Mouse (Mus musculus): ENCODE results near the gene Gm765.

The Gm765 gene

GRCm38 (mm10) chr6:98221970-98222369 is 120.6 kb downstream of the Gm765 start:
- DNase-seq (ENCODE audit: low spot score in 2 of 2) = no peak

DNA sequence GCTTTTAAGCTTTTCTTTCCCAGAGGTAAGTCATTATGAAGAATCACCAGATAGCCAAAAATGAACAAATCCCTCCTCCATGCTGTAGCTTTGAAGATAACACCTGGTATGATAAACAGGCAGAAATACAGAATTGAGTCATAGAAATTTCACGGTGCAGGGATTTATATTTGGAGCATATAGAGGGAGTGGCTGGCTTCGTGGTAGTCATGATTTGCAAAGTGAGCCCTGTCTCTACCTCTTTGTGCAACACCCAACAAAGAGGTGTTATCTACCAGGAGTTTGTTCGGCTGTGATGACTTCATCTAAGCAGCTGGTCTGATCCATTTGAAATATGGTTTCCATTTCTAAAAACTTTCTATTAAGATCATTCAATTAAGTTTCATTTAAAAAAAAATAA is 130.3 kb downstream of the Gm765 start:
- DNase-seq (ENCODE audit: low spot score in 2 of 2) = no peak

GRCm38 (mm10) chr6:98210237-98210636 is 132.3 kb downstream of the Gm765 start:
- DNase-seq (ENCODE audit: low spot score in 2 of 2) = no peak

- no peak for DNase-seq (ENCODE audit: low spot score in 2 of 2)
Observed at GRCm38 (mm10) chr6:98208051-98208450, 134.5 kb downstream of the Gm765 start.

DNA sequence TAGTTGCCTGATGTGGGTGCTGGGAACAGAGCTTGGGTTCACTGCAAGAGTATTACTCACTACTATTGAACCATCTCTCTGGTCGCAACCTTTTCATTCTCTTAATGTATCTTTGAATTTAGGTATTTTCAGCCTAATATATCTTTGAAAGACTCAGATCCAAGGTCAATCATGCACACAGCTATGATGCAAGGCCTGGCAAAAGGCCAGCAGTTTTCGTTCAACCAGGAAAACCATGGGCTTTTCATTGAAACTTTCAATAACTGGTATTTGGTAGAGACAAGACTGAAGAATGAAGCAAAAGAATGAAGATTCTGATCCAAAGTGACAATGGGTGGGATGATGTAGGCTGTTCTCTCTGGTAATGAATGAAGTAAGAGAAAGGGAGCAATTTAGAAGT is 143.8 kb downstream of the Gm765 start:
- DNase-seq (ENCODE audit: low spot score in 2 of 2) = no peak

- DNase-seq (ENCODE audit: low spot score in 2 of 2) = no peak
Observed at GRCm38 (mm10) chr6:98190745-98191442, 151.7 kb downstream of the Gm765 start.

All from heart, adult 9 months (tissue).